Mouse (Mus musculus): ENCODE measurements around the gene Umad1. TPM values are rescaled to one million over a fixed set of nuclear protein-coding genes. Genes with fewer than 3 reads are reported as not detected.

Umad1 gene
- 6.0 and 18.1 TPM in 2 replicates for total RNA-seq (2014; fragmentation: Nextera tagmentation)
- total RNA-seq (2017), result 6.7 and 7.0 TPM in 2 replicates
- 5.6 and 6.1 TPM in 2 replicates for polyA plus RNA-seq (2012)

DNA sequence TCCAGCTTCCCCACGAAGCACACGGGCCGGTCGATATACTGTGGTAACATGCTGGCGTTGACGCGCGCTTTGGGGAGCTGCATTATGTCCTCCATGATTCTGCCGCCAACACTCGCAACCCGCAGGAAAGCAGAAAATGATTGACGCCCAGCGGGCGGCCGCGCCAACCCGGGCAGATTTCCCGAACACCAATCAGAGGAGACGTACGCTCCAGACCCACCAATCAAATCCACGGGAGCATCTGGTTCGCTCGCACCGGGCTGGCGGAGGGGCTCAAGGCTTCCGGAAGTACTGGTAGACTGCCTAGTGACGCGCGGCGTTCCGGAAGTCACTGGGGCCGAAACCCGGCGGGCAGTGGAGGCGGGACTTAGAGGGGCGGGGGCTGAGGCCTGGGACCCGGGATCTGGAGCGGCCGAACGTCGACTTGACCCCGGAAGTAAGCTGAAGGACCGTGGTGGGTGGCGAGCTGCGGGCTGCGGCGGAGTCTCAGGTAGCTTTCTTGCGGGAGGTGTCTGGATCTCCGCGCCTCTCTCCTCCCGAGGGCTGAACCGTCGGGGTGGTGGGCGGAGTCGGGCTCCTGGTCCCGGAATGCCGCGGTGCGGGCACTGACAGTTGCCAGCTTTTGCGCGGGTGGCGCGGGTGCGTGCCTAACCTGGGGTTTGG lies at the start of gene Umad1, which contains the start of the genes Rpa3 and Gm45062:
Umad1 (plus strand) TSS at position 285 of the 663 bp plus-strand sequence.
Rpa3 (minus strand) TSS at position 170 of the 663 bp plus-strand sequence.
Gm45062 (plus strand) TSS at position 447 of the 663 bp plus-strand sequence.
- no peaks in the 10 kb centered on the region for H3K27me3 ChIP-seq (ENCODE audit: insufficient read depth, low read length)
- H3K4me3 ChIP-seq (ENCODE audit: low read depth, low read length), result peak within 1 kb of the TSS; percentile 97
- H3K36me3 ChIP-seq (replicated peaks), result peaks cover 15% of the 10 kb centered on the region
- no peaks in the 10 kb centered on the region for H3K9me3 ChIP-seq (replicated peaks)
- ATAC-seq (ENCODE audit: extremely low read depth, insufficient number of reproducible peaks, low FRiP score, poor library complexity, severe bottlenecking) (peak; percentile 100), DNase-seq (ENCODE audit: low spot score) (peak; percentile 99)
- H3K4me1 ChIP-seq (ENCODE audit: insufficient read depth, low read depth, low read length), result peaks cover 6% of the 10 kb centered on the region
- TF ChIP-seq GATA1 (IDR thresholded peaks at IDR 0.05; ENCODE audit: borderline replicate concordance, low read length), result no peak
- TF ChIP-seq TAL1 (conservative IDR thresholded peaks at IDR 0.05; ENCODE audit: low read depth, low read length), result no peak
- TF ChIP-seq CTCF (IDR thresholded peaks at IDR 0.05; ENCODE audit: low read depth, low read length), result no peak
- no peak for TF ChIP-seq POLR2AphosphoS5 (IDR thresholded peaks at IDR 0.05; ENCODE audit: insufficient replicate concordance, low read depth, low read length)
- TF ChIP-seq GATA2 (IDR thresholded peaks at IDR 0.05; ENCODE audit: borderline replicate concordance, low read depth, low read length), result no peak

DNA sequence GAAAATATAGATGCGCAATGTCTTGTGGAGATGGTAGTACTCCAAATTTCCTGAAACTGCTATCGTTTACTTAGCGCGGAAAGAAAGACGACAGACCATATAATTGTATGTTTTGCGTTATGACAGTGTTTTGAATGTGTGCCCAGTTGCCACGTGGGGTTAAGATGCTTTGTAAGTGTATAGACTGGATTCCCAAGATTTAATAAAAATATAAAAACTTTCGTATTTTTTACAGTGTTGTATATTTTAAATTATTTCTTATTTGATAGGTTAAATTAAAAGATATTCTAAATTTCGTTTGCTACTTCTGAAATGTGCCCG lies 49.3 kb upstream of the Umad1 start:
- no peak for ATAC-seq (ENCODE audit: extremely low read depth, insufficient number of reproducible peaks, low FRiP score, poor library complexity, severe bottlenecking)
- H3K4me1 ChIP-seq (ENCODE audit: insufficient read depth, low read depth, low read length), result no peaks in the 10 kb centered on the region
- H3K4me3 ChIP-seq (ENCODE audit: low read depth, low read length), result peak overlapping the region; percentile 81
- H3K9me3 ChIP-seq (replicated peaks), result peaks cover 5% of the 10 kb centered on the region; the same call in 1 of the 2 replicates
- peaks cover 16% of the 10 kb centered on the region for H3K36me3 ChIP-seq (replicated peaks)
- no peak for DNase-seq (ENCODE audit: low spot score)
- TF ChIP-seq POLR2AphosphoS5 (IDR thresholded peaks at IDR 0.05; ENCODE audit: insufficient replicate concordance, low read depth, low read length) (no peak), GATA2 (IDR thresholded peaks at IDR 0.05; ENCODE audit: borderline replicate concordance, low read depth, low read length) (no peak), CTCF (IDR thresholded peaks at IDR 0.05; ENCODE audit: low read depth, low read length) (no peak), TAL1 (conservative IDR thresholded peaks at IDR 0.05; ENCODE audit: low read depth, low read length) (no peak), GATA1 (IDR thresholded peaks at IDR 0.05; ENCODE audit: borderline replicate concordance, low read length) (no peak)
- H3K27me3 ChIP-seq (ENCODE audit: insufficient read depth, low read length), result no peaks in the 10 kb centered on the region

DNA sequence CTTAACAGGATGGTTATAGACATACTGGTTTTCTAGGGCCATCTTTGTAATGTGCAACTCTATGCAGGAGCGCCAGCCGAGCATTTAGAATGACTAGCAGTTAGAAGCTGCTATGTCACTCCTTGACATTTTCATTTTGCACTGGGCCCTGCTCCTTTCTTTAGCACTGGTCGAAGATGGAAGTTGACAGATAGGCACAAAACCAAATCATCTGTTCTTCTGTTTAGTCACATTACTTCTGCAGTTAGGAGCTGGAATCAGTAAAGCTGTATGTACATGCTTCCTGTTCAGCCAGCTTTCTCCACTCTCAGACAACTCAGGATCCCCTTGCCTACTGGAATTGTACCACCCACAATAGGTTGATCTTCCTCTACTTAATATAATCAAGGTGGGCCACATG lies 48.4 kb upstream of the Umad1 start:
- no peak for ATAC-seq (ENCODE audit: extremely low read depth, insufficient number of reproducible peaks, low FRiP score, poor library complexity, severe bottlenecking)
- TF ChIP-seq GATA2 (IDR thresholded peaks at IDR 0.05; ENCODE audit: borderline replicate concordance, low read depth, low read length) (no peak), TAL1 (conservative IDR thresholded peaks at IDR 0.05; ENCODE audit: low read depth, low read length) (no peak), CTCF (IDR thresholded peaks at IDR 0.05; ENCODE audit: low read depth, low read length) (no peak), GATA1 (IDR thresholded peaks at IDR 0.05; ENCODE audit: borderline replicate concordance, low read length) (no peak), POLR2AphosphoS5 (IDR thresholded peaks at IDR 0.05; ENCODE audit: insufficient replicate concordance, low read depth, low read length) (no peak)
- Histone ChIP-seq H3K4me3 (ENCODE audit: low read depth, low read length) (no peak overlapping the region; the same call in 1 of the 2 replicates), H3K4me1 (ENCODE audit: insufficient read depth, low read depth, low read length) (no peaks in the 10 kb centered on the region), H3K9me3 (replicated peaks) (peaks cover 5% of the 10 kb centered on the region; the same call in 1 of the 2 replicates), H3K27me3 (ENCODE audit: insufficient read depth, low read length) (no peaks in the 10 kb centered on the region), H3K36me3 (replicated peaks) (peaks cover 24% of the 10 kb centered on the region)
- DNase-seq (ENCODE audit: low spot score), result no peak

DNA sequence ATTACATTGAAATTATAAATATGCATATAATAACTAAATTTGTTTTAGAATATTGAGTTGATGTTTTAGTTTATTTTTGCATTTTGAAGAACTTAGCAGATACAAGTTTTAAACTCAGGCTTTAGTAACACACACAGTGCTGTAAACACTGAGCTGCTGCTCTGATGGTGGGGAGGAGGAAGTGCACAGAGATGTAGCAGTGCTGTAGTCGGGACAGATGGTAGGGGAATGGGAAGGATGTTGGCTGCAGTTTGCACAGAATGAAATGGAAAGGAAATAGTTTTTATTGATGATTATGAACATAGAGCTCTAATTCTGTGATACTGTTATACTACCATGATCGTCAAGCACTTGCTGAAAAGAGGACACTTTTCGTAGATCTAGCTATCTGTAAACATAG lies 32.1 kb upstream of the Umad1 start:
- ATAC-seq (ENCODE audit: extremely low read depth, insufficient number of reproducible peaks, low FRiP score, poor library complexity, severe bottlenecking) (no peak), DNase-seq (ENCODE audit: low spot score) (no peak)
- Histone ChIP-seq H3K36me3 (replicated peaks) (peaks cover 45% of the 10 kb centered on the region), H3K27me3 (ENCODE audit: insufficient read depth, low read length) (no peaks in the 10 kb centered on the region), H3K4me3 (ENCODE audit: low read depth, low read length) (no peak overlapping the region), H3K9me3 (replicated peaks) (no peaks in the 10 kb centered on the region), H3K4me1 (ENCODE audit: insufficient read depth, low read depth, low read length) (no peaks in the 10 kb centered on the region)
- TF ChIP-seq CTCF (IDR thresholded peaks at IDR 0.05; ENCODE audit: low read depth, low read length) (no peak), TAL1 (conservative IDR thresholded peaks at IDR 0.05; ENCODE audit: low read depth, low read length) (no peak), POLR2AphosphoS5 (IDR thresholded peaks at IDR 0.05; ENCODE audit: insufficient replicate concordance, low read depth, low read length) (no peak), GATA2 (IDR thresholded peaks at IDR 0.05; ENCODE audit: borderline replicate concordance, low read depth, low read length) (no peak), GATA1 (IDR thresholded peaks at IDR 0.05; ENCODE audit: borderline replicate concordance, low read length) (no peak)

DNA sequence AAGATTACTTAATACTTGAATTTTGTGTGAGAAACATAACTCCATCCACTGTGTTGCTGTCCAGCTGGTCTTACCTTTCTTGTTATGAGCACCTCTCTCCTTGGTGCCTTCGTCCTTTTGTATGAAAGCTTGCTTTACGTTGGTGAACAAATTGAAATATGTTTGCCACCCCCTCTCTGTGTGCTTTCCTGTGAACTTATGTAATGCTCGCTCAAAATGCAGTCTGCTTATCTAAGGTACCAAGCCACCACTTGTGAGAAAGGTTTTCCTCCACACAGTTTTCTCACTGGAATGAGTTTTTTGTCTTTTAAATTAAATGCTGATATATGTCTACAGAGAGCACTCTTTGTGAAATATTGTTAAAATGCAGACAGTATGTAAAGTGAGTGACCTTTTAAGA lies 30.5 kb upstream of the Umad1 start:
- H3K27me3 ChIP-seq (ENCODE audit: insufficient read depth, low read length), result no peaks in the 10 kb centered on the region
- peaks cover 52% of the 10 kb centered on the region for H3K36me3 ChIP-seq (replicated peaks)
- DNase-seq (ENCODE audit: low spot score), result no peak
- TF ChIP-seq POLR2AphosphoS5 (IDR thresholded peaks at IDR 0.05; ENCODE audit: insufficient replicate concordance, low read depth, low read length) (no peak), GATA1 (IDR thresholded peaks at IDR 0.05; ENCODE audit: borderline replicate concordance, low read length) (no peak), CTCF (IDR thresholded peaks at IDR 0.05; ENCODE audit: low read depth, low read length) (no peak), GATA2 (IDR thresholded peaks at IDR 0.05; ENCODE audit: borderline replicate concordance, low read depth, low read length) (no peak), TAL1 (conservative IDR thresholded peaks at IDR 0.05; ENCODE audit: low read depth, low read length) (no peak)
- no peaks in the 10 kb centered on the region for H3K9me3 ChIP-seq (replicated peaks)
- no peaks in the 10 kb centered on the region for H3K4me1 ChIP-seq (ENCODE audit: insufficient read depth, low read depth, low read length)
- ATAC-seq (ENCODE audit: extremely low read depth, insufficient number of reproducible peaks, low FRiP score, poor library complexity, severe bottlenecking), result no peak
- no peak overlapping the region for H3K4me3 ChIP-seq (ENCODE audit: low read depth, low read length)

DNA sequence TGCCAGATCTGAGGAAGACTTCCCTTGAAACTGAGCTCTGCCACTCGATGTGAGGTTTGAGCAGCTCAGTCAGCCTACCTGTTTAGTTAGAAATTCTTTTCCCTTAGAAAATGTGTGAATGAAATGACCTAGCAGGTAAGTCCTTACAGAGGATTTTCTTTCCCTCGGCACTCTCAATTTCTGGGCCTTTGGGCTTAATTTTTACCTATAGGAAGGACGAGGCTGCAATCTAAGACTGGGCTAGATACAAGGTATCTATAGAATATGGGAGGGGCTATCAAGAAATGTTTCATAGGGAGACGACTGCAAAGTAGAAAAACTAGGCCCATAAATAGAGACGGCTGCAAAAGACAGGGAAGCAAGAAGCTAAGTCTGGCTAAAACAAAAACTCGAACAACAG lies 772 bp upstream of the Umad1 start:
- H3K4me3 ChIP-seq (ENCODE audit: low read depth, low read length), result peak overlapping the region; percentile 97
- ATAC-seq (ENCODE audit: extremely low read depth, insufficient number of reproducible peaks, low FRiP score, poor library complexity, severe bottlenecking), result no peak
- TF ChIP-seq TAL1 (conservative IDR thresholded peaks at IDR 0.05; ENCODE audit: low read depth, low read length) (no peak), CTCF (IDR thresholded peaks at IDR 0.05; ENCODE audit: low read depth, low read length) (no peak), GATA2 (IDR thresholded peaks at IDR 0.05; ENCODE audit: borderline replicate concordance, low read depth, low read length) (no peak), GATA1 (IDR thresholded peaks at IDR 0.05; ENCODE audit: borderline replicate concordance, low read length) (no peak), POLR2AphosphoS5 (IDR thresholded peaks at IDR 0.05; ENCODE audit: insufficient replicate concordance, low read depth, low read length) (no peak)
- peaks cover 21% of the 10 kb centered on the region for H3K36me3 ChIP-seq (replicated peaks)
- H3K4me1 ChIP-seq (ENCODE audit: insufficient read depth, low read depth, low read length), result peaks cover 6% of the 10 kb centered on the region
- DNase-seq (ENCODE audit: low spot score), result no peak
- H3K27me3 ChIP-seq (ENCODE audit: insufficient read depth, low read length), result no peaks in the 10 kb centered on the region
- no peaks in the 10 kb centered on the region for H3K9me3 ChIP-seq (replicated peaks)

Measured in G1E (cell line).